Mouse (Mus musculus): ENCODE measurements at regions not wholly inside any gene's neighbourhood (a gene's known extent, or its start where the extent isn't known, plus 50 kb on each side); places are given as distances from the start of the nearest gene placed in this dataset.

DNA sequence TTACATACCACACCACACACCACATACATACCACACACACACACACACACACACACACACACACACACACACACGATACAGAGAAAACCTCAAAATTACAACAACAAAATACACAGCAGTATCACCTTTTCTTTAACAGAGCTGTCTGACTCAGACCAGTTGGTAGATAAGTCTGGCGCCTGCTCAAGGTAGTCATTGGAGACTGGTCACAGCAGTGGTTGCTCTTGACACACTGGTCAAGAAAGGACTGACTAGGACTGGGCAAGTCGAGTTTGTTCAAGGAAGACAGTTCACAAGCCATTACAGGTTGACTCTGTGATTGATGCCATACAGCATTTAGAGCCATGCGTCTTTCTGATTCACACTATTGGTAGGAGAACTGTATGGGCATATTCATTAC lies 78.7 kb upstream of the Klf4 start:
- DNase-seq (ENCODE audit: low spot score) = peak; percentile 53
- 79% methylated on average over 4 of the region's 4 CpGs for WGBS
- peak; percentile 93 for ATAC-seq (ENCODE audit: low FRiP score, low TSS enrichment)
- H3K9ac ChIP-seq (ENCODE audit: low read length) = no peak overlapping the region
- H3K9me3 ChIP-seq (ENCODE audit: control insufficient read depth, low read length) = no peaks in the 10 kb centered on the region
- no peak overlapping the region for H3K27ac ChIP-seq (replicated peaks)
- TF ChIP-seq EP300 (optimal IDR thresholded peaks at IDR 0.05) = no peak
- H3K27me3 ChIP-seq (ENCODE audit: control insufficient read depth, insufficient read depth, low read length) = no peaks in the 10 kb centered on the region
- H3K4me3 ChIP-seq (ENCODE audit: low read depth, low read length) = no peak overlapping the region
- H3K4me1 ChIP-seq (replicated peaks; ENCODE audit: control insufficient read depth, insufficient read depth) = no peaks in the 10 kb centered on the region
- H3K4me2 ChIP-seq (replicated peaks; ENCODE audit: low read depth) = no peak overlapping the region
- H3K36me3 ChIP-seq (ENCODE audit: control insufficient read depth, insufficient read depth, low read length) = no peaks in the 10 kb centered on the region

DNA sequence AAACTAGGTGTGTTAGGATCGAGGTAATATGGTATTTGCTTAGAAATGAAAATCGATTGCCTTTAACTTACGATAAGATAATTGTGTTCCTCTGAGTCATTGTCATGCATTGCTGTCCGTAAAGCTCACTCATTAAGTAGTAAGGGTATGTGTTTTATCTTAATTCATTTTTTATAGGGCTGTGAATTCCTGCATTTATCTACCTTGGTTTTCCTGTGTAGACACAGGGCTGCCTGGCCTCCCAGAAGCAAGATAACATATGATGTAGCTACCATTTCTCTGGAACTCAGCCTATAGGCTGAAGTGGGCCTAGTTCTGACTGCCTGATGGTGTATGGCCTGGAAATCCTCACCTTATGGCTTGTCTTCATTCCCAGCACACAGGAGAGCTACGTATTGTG lies 76.9 kb upstream of the Klf4 start:
- no peak for ATAC-seq (ENCODE audit: low FRiP score, low TSS enrichment)
- Histone ChIP-seq H3K9ac (ENCODE audit: low read length) (no peak overlapping the region), H3K27ac (replicated peaks) (no peak overlapping the region; the same call in 1 of the 2 replicates), H3K9me3 (ENCODE audit: control insufficient read depth, low read length) (no peaks in the 10 kb centered on the region), H3K4me2 (replicated peaks; ENCODE audit: low read depth) (no peak overlapping the region), H3K4me1 (replicated peaks; ENCODE audit: control insufficient read depth, insufficient read depth) (no peaks in the 10 kb centered on the region), H3K27me3 (ENCODE audit: control insufficient read depth, insufficient read depth, low read length) (no peaks in the 10 kb centered on the region), H3K4me3 (ENCODE audit: low read depth, low read length) (no peak overlapping the region), H3K36me3 (ENCODE audit: control insufficient read depth, insufficient read depth, low read length) (no peaks in the 10 kb centered on the region)
- DNase-seq (ENCODE audit: low spot score) = no peak
- WGBS = 76% methylated on average over 5 of the region's 5 CpGs
- TF ChIP-seq CTCF (IDR thresholded peaks at IDR 0.05; ENCODE audit: low read depth) = no peak
- TF ChIP-seq EP300 (optimal IDR thresholded peaks at IDR 0.05) = no peak

DNA sequence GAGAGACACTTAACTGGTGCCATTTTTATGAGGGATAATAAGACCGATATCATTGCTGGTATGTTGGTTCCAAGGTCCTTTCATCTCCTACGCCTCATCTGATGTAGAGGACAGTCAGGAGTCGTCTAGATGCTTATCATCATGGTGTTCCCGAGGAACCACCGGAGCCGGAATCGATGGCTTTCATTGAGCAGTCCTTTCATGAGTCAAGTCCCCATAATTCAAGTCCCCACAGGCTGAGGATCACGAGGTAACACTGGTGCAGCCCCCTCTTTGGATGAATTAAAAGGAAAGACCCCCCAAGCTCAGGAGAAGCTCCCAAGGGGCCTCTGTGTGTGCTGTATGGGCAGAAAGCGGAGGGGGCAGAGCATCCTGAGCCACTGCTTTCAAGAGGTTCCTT lies 73.3 kb upstream of the Klf4 start:
- Histone ChIP-seq H3K4me1 (replicated peaks; ENCODE audit: control insufficient read depth, insufficient read depth) (no peaks in the 10 kb centered on the region), H3K9ac (ENCODE audit: low read length) (no peak overlapping the region), H3K4me2 (replicated peaks; ENCODE audit: low read depth) (no peak overlapping the region), H3K4me3 (ENCODE audit: low read depth, low read length) (no peak overlapping the region), H3K36me3 (ENCODE audit: control insufficient read depth, insufficient read depth, low read length) (no peaks in the 10 kb centered on the region), H3K27ac (replicated peaks) (peak overlapping the region; percentile 63), H3K27me3 (ENCODE audit: control insufficient read depth, insufficient read depth, low read length) (no peaks in the 10 kb centered on the region), H3K9me3 (ENCODE audit: control insufficient read depth, low read length) (no peaks in the 10 kb centered on the region)
- TF ChIP-seq EP300 (optimal IDR thresholded peaks at IDR 0.05) (no peak), CTCF (IDR thresholded peaks at IDR 0.05; ENCODE audit: low read depth) (no peak)
- ATAC-seq (ENCODE audit: low FRiP score, low TSS enrichment) (no peak), DNase-seq (ENCODE audit: low spot score) (no peak)
- WGBS = 90% methylated on average over 9 of the region's 9 CpGs

DNA sequence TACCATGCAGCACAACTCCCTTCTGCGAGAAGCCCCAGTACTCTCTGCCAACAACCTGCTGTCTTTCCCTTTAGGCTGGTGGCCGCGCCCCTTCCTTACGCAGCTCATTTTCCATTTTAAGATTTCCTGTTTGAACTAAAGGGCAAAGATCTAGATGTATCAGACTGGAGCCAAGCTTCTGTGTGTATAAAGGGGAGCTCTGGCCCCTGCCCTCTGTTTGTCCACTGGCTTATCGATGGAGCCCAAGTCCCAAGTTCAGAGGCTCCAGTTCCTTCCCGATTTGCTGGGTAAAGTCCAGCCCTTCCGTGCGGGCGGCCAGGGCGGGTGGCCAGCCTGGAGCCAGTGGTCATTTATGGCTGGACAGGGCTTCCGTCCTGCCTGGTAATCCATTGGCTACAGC lies 72.6 kb upstream of the Klf4 start:
- Histone ChIP-seq H3K4me2 (replicated peaks; ENCODE audit: low read depth) (no peak overlapping the region), H3K36me3 (ENCODE audit: control insufficient read depth, insufficient read depth, low read length) (no peaks in the 10 kb centered on the region), H3K9ac (ENCODE audit: low read length) (no peak overlapping the region), H3K27ac (replicated peaks) (peak overlapping the region; percentile 63), H3K4me1 (replicated peaks; ENCODE audit: control insufficient read depth, insufficient read depth) (no peaks in the 10 kb centered on the region), H3K27me3 (ENCODE audit: control insufficient read depth, insufficient read depth, low read length) (no peaks in the 10 kb centered on the region), H3K4me3 (ENCODE audit: low read depth, low read length) (no peak overlapping the region), H3K9me3 (ENCODE audit: control insufficient read depth, low read length) (no peaks in the 10 kb centered on the region)
- DNase-seq (ENCODE audit: low spot score) (peak; percentile 82), ATAC-seq (ENCODE audit: low FRiP score, low TSS enrichment) (peak; percentile 94)
- TF ChIP-seq EP300 (optimal IDR thresholded peaks at IDR 0.05) = no peak
- TF ChIP-seq CTCF (IDR thresholded peaks at IDR 0.05; ENCODE audit: low read depth) = no peak
- WGBS = 56% methylated on average over 11 of the region's 11 CpGs

GRCm38 (mm10) chr4:55603821-55604435 lies 71.7 kb upstream of the Klf4 start:
- DNase-seq (ENCODE audit: low spot score) (no peak), ATAC-seq (ENCODE audit: low FRiP score, low TSS enrichment) (no peak)
- Histone ChIP-seq H3K4me1 (replicated peaks; ENCODE audit: control insufficient read depth, insufficient read depth) (no peaks in the 10 kb centered on the region), H3K9ac (ENCODE audit: low read length) (no peak overlapping the region), H3K27ac (replicated peaks) (no peak overlapping the region), H3K4me3 (ENCODE audit: low read depth, low read length) (no peak overlapping the region), H3K27me3 (ENCODE audit: control insufficient read depth, insufficient read depth, low read length) (no peaks in the 10 kb centered on the region), H3K36me3 (ENCODE audit: control insufficient read depth, insufficient read depth, low read length) (no peaks in the 10 kb centered on the region), H3K9me3 (ENCODE audit: control insufficient read depth, low read length) (no peaks in the 10 kb centered on the region), H3K4me2 (replicated peaks; ENCODE audit: low read depth) (no peak overlapping the region)
- 86% methylated on average over 4 of the region's 4 CpGs for WGBS
- no peak for TF ChIP-seq EP300 (optimal IDR thresholded peaks at IDR 0.05)
- TF ChIP-seq CTCF (IDR thresholded peaks at IDR 0.05; ENCODE audit: low read depth) = no peak

GRCm38 (mm10) chr4:55595203-55595602 lies 62.9 kb upstream of the Klf4 start:
- DNase-seq (ENCODE audit: low spot score) = no peak
- no peak for TF ChIP-seq EP300 (optimal IDR thresholded peaks at IDR 0.05)
- no peak for TF ChIP-seq CTCF (IDR thresholded peaks at IDR 0.05; ENCODE audit: low read depth)
- 86% methylated on average over 7 of the region's 7 CpGs for WGBS
- Histone ChIP-seq H3K9ac (ENCODE audit: low read length) (no peak overlapping the region), H3K4me3 (ENCODE audit: low read depth, low read length) (no peak overlapping the region), H3K9me3 (ENCODE audit: control insufficient read depth, low read length) (no peaks in the 10 kb centered on the region), H3K27ac (replicated peaks) (no peak overlapping the region), H3K36me3 (ENCODE audit: control insufficient read depth, insufficient read depth, low read length) (no peaks in the 10 kb centered on the region), H3K27me3 (ENCODE audit: control insufficient read depth, insufficient read depth, low read length) (no peaks in the 10 kb centered on the region), H3K4me2 (replicated peaks; ENCODE audit: low read depth) (no peak overlapping the region), H3K4me1 (replicated peaks; ENCODE audit: control insufficient read depth, insufficient read depth) (no peaks in the 10 kb centered on the region)
- no peak for ATAC-seq (ENCODE audit: low FRiP score, low TSS enrichment)

Data from stomach, postnatal 0 days (tissue).